Mouse (Mus musculus): ENCODE measurements around the gene Kcmf1. TPM values are rescaled to one million over a fixed set of nuclear protein-coding genes. Genes with fewer than 3 reads are reported as not detected.

The Kcmf1 gene
- polyA plus RNA-seq, 1 experiment from 2014 or later, result 45.3 TPM

GRCm38 (mm10) chr6:72810248-72810647, 89.5 kb downstream of the Kcmf1 start:
- no peak overlapping the region for H3K4me3 ChIP-seq (ENCODE audit: low read depth, low read length)
- H3K4me2 ChIP-seq, result no peak overlapping the region
- H3K9me3 ChIP-seq (ENCODE audit: control insufficient read depth, low read length), result no peaks in the 10 kb centered on the region
- DNase-seq (ENCODE audit: low spot score, missing footprints) (no peak), ATAC-seq (ENCODE audit: low FRiP score) (no peak)
- no peaks in the 10 kb centered on the region for H3K4me1 ChIP-seq (ENCODE audit: control insufficient read depth, insufficient read depth, low read length)
- H3K27ac ChIP-seq (ENCODE audit: low read depth, low read length), result no peak overlapping the region
- no peaks in the 10 kb centered on the region for H3K27me3 ChIP-seq (ENCODE audit: control insufficient read depth, insufficient read depth, low read length)
- WGBS, result 82% methylated on average over 7 of the region's 7 CpGs
- H3K9ac ChIP-seq (ENCODE audit: low read length), result no peak overlapping the region
- H3K36me3 ChIP-seq (ENCODE audit: control insufficient read depth, insufficient read depth, low read length), result no peaks in the 10 kb centered on the region

GRCm38 (mm10) chr6:72809522-72810149, 90.1 kb downstream of the Kcmf1 start:
- ATAC-seq (ENCODE audit: low FRiP score) (no peak), DNase-seq (ENCODE audit: low spot score, missing footprints) (no peak)
- Histone ChIP-seq H3K9ac (ENCODE audit: low read length) (no peak overlapping the region), H3K4me3 (ENCODE audit: low read depth, low read length) (no peak overlapping the region), H3K4me2 (no peak overlapping the region), H3K4me1 (ENCODE audit: control insufficient read depth, insufficient read depth, low read length) (no peaks in the 10 kb centered on the region), H3K9me3 (ENCODE audit: control insufficient read depth, low read length) (no peaks in the 10 kb centered on the region), H3K36me3 (ENCODE audit: control insufficient read depth, insufficient read depth, low read length) (no peaks in the 10 kb centered on the region), H3K27ac (ENCODE audit: low read depth, low read length) (no peak overlapping the region), H3K27me3 (ENCODE audit: control insufficient read depth, insufficient read depth, low read length) (no peaks in the 10 kb centered on the region)
- WGBS, result 75% methylated on average over 4 of the region's 4 CpGs

- DNase-seq (ENCODE audit: low spot score, missing footprints) (no peak), ATAC-seq (ENCODE audit: low FRiP score) (no peak)
- WGBS, result 77% methylated on average over 3 of the region's 3 CpGs
- Histone ChIP-seq H3K4me1 (ENCODE audit: control insufficient read depth, insufficient read depth, low read length) (no peaks in the 10 kb centered on the region), H3K27ac (ENCODE audit: low read depth, low read length) (no peak overlapping the region), H3K9ac (ENCODE audit: low read length) (no peak overlapping the region), H3K9me3 (ENCODE audit: control insufficient read depth, low read length) (no peaks in the 10 kb centered on the region), H3K36me3 (ENCODE audit: control insufficient read depth, insufficient read depth, low read length) (no peaks in the 10 kb centered on the region), H3K4me2 (no peak overlapping the region), H3K4me3 (ENCODE audit: low read depth, low read length) (no peak overlapping the region), H3K27me3 (ENCODE audit: control insufficient read depth, insufficient read depth, low read length) (no peaks in the 10 kb centered on the region)
These were observed 91.4 kb downstream of the Kcmf1 start for GRCm38 (mm10) chr6:72808342-72808741.

- Histone ChIP-seq H3K36me3 (ENCODE audit: control insufficient read depth, insufficient read depth, low read length) (no peaks in the 10 kb centered on the region), H3K4me3 (ENCODE audit: low read depth, low read length) (no peak overlapping the region), H3K27ac (ENCODE audit: low read depth, low read length) (no peak overlapping the region), H3K27me3 (ENCODE audit: control insufficient read depth, insufficient read depth, low read length) (no peaks in the 10 kb centered on the region), H3K9ac (ENCODE audit: low read length) (no peak overlapping the region), H3K9me3 (ENCODE audit: control insufficient read depth, low read length) (no peaks in the 10 kb centered on the region), H3K4me2 (no peak overlapping the region), H3K4me1 (ENCODE audit: control insufficient read depth, insufficient read depth, low read length) (no peaks in the 10 kb centered on the region)
- no peak for ATAC-seq (ENCODE audit: low FRiP score)
- DNase-seq (ENCODE audit: low spot score, missing footprints), result no peak
- 93% methylated on average over 6 of the region's 6 CpGs for WGBS
These were observed 96.1 kb downstream of the Kcmf1 start for GRCm38 (mm10) chr6:72803669-72804068.

GRCm38 (mm10) chr6:72802119-72802518, 97.7 kb downstream of the Kcmf1 start:
- ATAC-seq (ENCODE audit: low FRiP score) (no peak), DNase-seq (ENCODE audit: low spot score, missing footprints) (no peak)
- no peaks in the 10 kb centered on the region for H3K4me1 ChIP-seq (ENCODE audit: control insufficient read depth, insufficient read depth, low read length)
- no peaks in the 10 kb centered on the region for H3K27me3 ChIP-seq (ENCODE audit: control insufficient read depth, insufficient read depth, low read length)
- no peaks in the 10 kb centered on the region for H3K36me3 ChIP-seq (ENCODE audit: control insufficient read depth, insufficient read depth, low read length)
- no peak overlapping the region for H3K9ac ChIP-seq (ENCODE audit: low read length)
- H3K9me3 ChIP-seq (ENCODE audit: control insufficient read depth, low read length), result no peaks in the 10 kb centered on the region
- no peak overlapping the region for H3K4me2 ChIP-seq
- no peak overlapping the region for H3K27ac ChIP-seq (ENCODE audit: low read depth, low read length)
- no peak overlapping the region for H3K4me3 ChIP-seq (ENCODE audit: low read depth, low read length)
- 92% methylated on average over 6 of the region's 6 CpGs for WGBS

- 52% methylated on average over 2 of the region's 2 CpGs for WGBS
These were observed 99.1 kb downstream of the Kcmf1 start for GRCm38 (mm10) chr6:72800641-72801040.

GRCm38 (mm10) chr6:72797763-72798162, 102.0 kb downstream of the Kcmf1 start:
- Histone ChIP-seq H3K4me3 (ENCODE audit: low read depth, low read length) (no peak overlapping the region), H3K4me1 (ENCODE audit: control insufficient read depth, insufficient read depth, low read length) (no peaks in the 10 kb centered on the region), H3K4me2 (no peak overlapping the region), H3K27me3 (ENCODE audit: control insufficient read depth, insufficient read depth, low read length) (no peaks in the 10 kb centered on the region), H3K9me3 (ENCODE audit: control insufficient read depth, low read length) (no peaks in the 10 kb centered on the region), H3K36me3 (ENCODE audit: control insufficient read depth, insufficient read depth, low read length) (no peaks in the 10 kb centered on the region), H3K9ac (ENCODE audit: low read length) (no peak overlapping the region), H3K27ac (ENCODE audit: low read depth, low read length) (no peak overlapping the region)
- no peak for DNase-seq (ENCODE audit: low spot score, missing footprints)
- no peak for ATAC-seq (ENCODE audit: low FRiP score)

More at GRCm38 (mm10) chr6:72800641-72801040, 99.1 kb downstream of the Kcmf1 start:
- Histone ChIP-seq H3K4me2 (no peak overlapping the region), H3K36me3 (ENCODE audit: control insufficient read depth, insufficient read depth, low read length) (no peaks in the 10 kb centered on the region), H3K4me3 (ENCODE audit: low read depth, low read length) (no peak overlapping the region), H3K27ac (ENCODE audit: low read depth, low read length) (no peak overlapping the region), H3K9me3 (ENCODE audit: control insufficient read depth, low read length) (no peaks in the 10 kb centered on the region), H3K9ac (ENCODE audit: low read length) (no peak overlapping the region), H3K4me1 (ENCODE audit: control insufficient read depth, insufficient read depth, low read length) (no peaks in the 10 kb centered on the region), H3K27me3 (ENCODE audit: control insufficient read depth, insufficient read depth, low read length) (no peaks in the 10 kb centered on the region)
- DNase-seq (ENCODE audit: low spot score, missing footprints) (no peak), ATAC-seq (ENCODE audit: low FRiP score) (no peak)

GRCm38 (mm10) chr6:72795444-72795843, 104.3 kb downstream of the Kcmf1 start:
- Histone ChIP-seq H3K9me3 (ENCODE audit: control insufficient read depth, low read length) (no peaks in the 10 kb centered on the region), H3K36me3 (ENCODE audit: control insufficient read depth, insufficient read depth, low read length) (no peaks in the 10 kb centered on the region), H3K4me2 (no peak overlapping the region), H3K27me3 (ENCODE audit: control insufficient read depth, insufficient read depth, low read length) (no peaks in the 10 kb centered on the region), H3K4me3 (ENCODE audit: low read depth, low read length) (no peak overlapping the region), H3K27ac (ENCODE audit: low read depth, low read length) (no peak overlapping the region), H3K9ac (ENCODE audit: low read length) (no peak overlapping the region), H3K4me1 (ENCODE audit: control insufficient read depth, insufficient read depth, low read length) (no peaks in the 10 kb centered on the region)
- 49% methylated on average over 16 of the region's 16 CpGs for WGBS
- no peak for DNase-seq (ENCODE audit: low spot score, missing footprints)
- no peak for ATAC-seq (ENCODE audit: low FRiP score)

- 49% methylated on average over 7 of the region's 7 CpGs for WGBS
These were observed 104.9 kb downstream of the Kcmf1 start for GRCm38 (mm10) chr6:72794870-72795269.

More at GRCm38 (mm10) chr6:72794870-72795269, 104.9 kb downstream of the Kcmf1 start:
- Histone ChIP-seq H3K4me2 (no peak overlapping the region), H3K9ac (ENCODE audit: low read length) (no peak overlapping the region), H3K9me3 (ENCODE audit: control insufficient read depth, low read length) (no peaks in the 10 kb centered on the region), H3K4me1 (ENCODE audit: control insufficient read depth, insufficient read depth, low read length) (no peaks in the 10 kb centered on the region), H3K4me3 (ENCODE audit: low read depth, low read length) (no peak overlapping the region), H3K27me3 (ENCODE audit: control insufficient read depth, insufficient read depth, low read length) (no peaks in the 10 kb centered on the region), H3K36me3 (ENCODE audit: control insufficient read depth, insufficient read depth, low read length) (no peaks in the 10 kb centered on the region), H3K27ac (ENCODE audit: low read depth, low read length) (no peak overlapping the region)
- DNase-seq (ENCODE audit: low spot score, missing footprints) (no peak), ATAC-seq (ENCODE audit: low FRiP score) (no peak)

Measured in midbrain, embryonic 11.5 days (tissue).